Mouse (Mus musculus) embryonic facial prominence, embryonic 11.5 days (tissue): ENCODE measurements around the gene Rbms1. TPM values are rescaled to one million over a fixed set of nuclear protein-coding genes. Genes with fewer than 3 reads are reported as not detected.
A peak's percentile ranks its signal among the peaks of the same experiment; 100 is the strongest.

Experiments
- ATAC-seq: fragments of 200-750 bp; cut with Nextera tagmentation; replicated peaks from 2 replicates; pipeline ENCODE4 v1.8.0; 2017; ENCODE audit warnings: low read depth; ENCODE audit not compliant: insufficient number of reproducible peaks, low FRiP score, low TSS enrichment
- DNase-seq: peaks from one replicate; pipeline ENCODE4 v3.0.0-alpha.2; 2015; ENCODE audit warnings: low spot score
- H3K27ac ChIP-seq: fragments of 300-500 bp; sonication (generic); replicated peaks from 2 replicates; pipeline ENCODE4 v1.5.1; 2014; ENCODE audit warnings: mild to moderate bottlenecking, low read depth, low read length, control low read depth
- H3K27me3 ChIP-seq: fragments of 300-500 bp; sonication (generic); 2 replicates; pipeline ENCODE4 v1.6.1; 2014; ENCODE audit warnings: mild to moderate bottlenecking, low read length, moderate library complexity, mixed read lengths; ENCODE audit not compliant: control insufficient read depth, insufficient read depth
- H3K36me3 ChIP-seq: fragments of 300-500 bp; sonication (generic); replicated peaks from 2 replicates; pipeline ENCODE4 v1.6.1; 2014; ENCODE audit warnings: low read depth, mild to moderate bottlenecking, low read length, moderate library complexity, mixed read lengths; ENCODE audit not compliant: control insufficient read depth, insufficient read depth
- H3K4me1 ChIP-seq: fragments of 300-500 bp; sonication (generic); 2 replicates; pipeline ENCODE4 v1.6.1; 2014; ENCODE audit warnings: low read length, mixed read lengths; ENCODE audit not compliant: control insufficient read depth, insufficient read depth
- H3K4me2 ChIP-seq: fragments of 300-500 bp; sonication (generic); 2 replicates; pipeline ENCODE4 v1.6.1; 2014; ENCODE audit warnings: low read depth, mild to moderate bottlenecking, control low read depth, low read length, moderate library complexity
- H3K4me3 ChIP-seq: fragments of 300-500 bp; sonication (generic); 2 replicates; pipeline ENCODE4 v1.5.1; 2014; ENCODE audit warnings: low read depth, low read length, control low read depth
- H3K9ac ChIP-seq: fragments of 300-500 bp; sonication (generic); replicated peaks from 2 replicates; pipeline ENCODE4 v1.6.1; 2014; ENCODE audit warnings: mild to moderate bottlenecking, control low read depth, low read length
- H3K9me3 ChIP-seq: fragments of 300-500 bp; sonication (generic); replicated peaks from 2 replicates; pipeline ENCODE4 v1.6.1; 2016; ENCODE audit warnings: mild to moderate bottlenecking, low read length, inconsistent platforms, mixed read lengths; ENCODE audit not compliant: control insufficient read depth
- WGBS: fragments of 180-500 bp; shearing (Covaris S2); extraction: QIAGEN DNeasy Blood & Tissue Kit; methylation state at CpG from one replicate; pipeline ENCODE4 v1.1.7; 2014; 5-methylcytosine and 5-hydroxymethylcytosine counted together
- polyA plus RNA-seq: library from polyadenylated mRNA; unstranded; fragments of >200 nt; fragmentation: Nextera tagmentation; extraction: Ambion mirVana; gene quantifications from 2 replicates; pipeline ENCODE4 v1.2.1, GENCODE M21; 2014

Rbms1 gene
- polyA plus RNA-seq, 1 experiment from 2014 or later = 103 TPM

DNA sequence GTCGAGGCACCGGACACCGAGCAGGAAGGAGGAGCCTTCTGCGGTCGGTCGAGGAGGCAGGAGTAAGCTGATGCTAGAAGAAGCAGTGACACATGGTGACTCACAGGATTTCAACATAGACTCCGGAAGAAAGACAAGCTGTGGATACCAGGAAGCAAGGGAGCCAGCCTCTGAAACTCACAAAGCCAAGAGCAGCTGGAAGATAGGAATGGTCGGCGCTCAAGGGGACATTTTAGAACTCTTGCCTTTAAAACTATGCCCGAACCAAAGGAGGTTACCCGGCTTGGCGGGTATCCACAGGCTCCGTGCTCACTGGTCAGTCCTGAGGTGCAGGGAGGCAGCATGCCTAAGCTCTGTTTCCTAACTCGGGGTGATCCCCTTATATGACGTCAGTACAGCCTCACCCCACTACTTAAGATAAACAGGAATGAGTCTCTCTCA is 61.5 kb downstream of the Rbms1 start:
- no peak overlapping the region for H3K27ac ChIP-seq
- no peaks in the 10 kb centered on the region for H3K9me3 ChIP-seq
- H3K4me3 ChIP-seq = no peak overlapping the region
- no peak overlapping the region for H3K9ac ChIP-seq
- no peak for DNase-seq
- H3K36me3 ChIP-seq = no peaks in the 10 kb centered on the region
- no peaks in the 10 kb centered on the region for H3K27me3 ChIP-seq
- H3K4me2 ChIP-seq = no peak overlapping the region
- H3K4me1 ChIP-seq = no peaks in the 10 kb centered on the region; the same call in 1 of the 2 replicates
- no peak for ATAC-seq
- 80% methylated on average over 15 of the region's 15 CpGs for WGBS

DNA sequence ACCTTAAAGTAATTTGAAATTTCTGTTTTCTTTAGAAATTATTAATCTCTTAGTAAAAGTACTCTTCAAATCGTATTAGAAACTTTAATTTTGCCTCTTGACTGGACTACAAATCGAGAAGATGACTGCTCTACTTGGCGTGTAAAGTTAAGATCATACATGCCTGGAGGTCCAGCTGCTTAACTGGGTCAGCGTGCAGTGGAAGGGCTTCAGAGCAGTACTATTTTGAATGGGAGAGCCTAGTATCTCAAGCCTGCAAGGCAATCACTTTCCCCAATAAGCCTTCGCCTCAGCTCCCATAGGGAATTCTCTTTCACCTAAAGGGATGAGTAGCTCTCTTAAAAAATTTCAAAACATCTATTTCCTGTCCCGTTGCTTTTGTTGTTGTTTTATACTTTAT is 62.0 kb downstream of the Rbms1 start:
- Histone ChIP-seq H3K4me1 (no peaks in the 10 kb centered on the region; the same call in 1 of the 2 replicates), H3K36me3 (no peaks in the 10 kb centered on the region), H3K4me2 (no peak overlapping the region), H3K27me3 (no peaks in the 10 kb centered on the region), H3K9me3 (no peaks in the 10 kb centered on the region), H3K4me3 (no peak overlapping the region), H3K27ac (no peak overlapping the region), H3K9ac (no peak overlapping the region)
- ATAC-seq (no peak), DNase-seq (no peak)
- 88% methylated on average over 6 of the region's 6 CpGs for WGBS

DNA sequence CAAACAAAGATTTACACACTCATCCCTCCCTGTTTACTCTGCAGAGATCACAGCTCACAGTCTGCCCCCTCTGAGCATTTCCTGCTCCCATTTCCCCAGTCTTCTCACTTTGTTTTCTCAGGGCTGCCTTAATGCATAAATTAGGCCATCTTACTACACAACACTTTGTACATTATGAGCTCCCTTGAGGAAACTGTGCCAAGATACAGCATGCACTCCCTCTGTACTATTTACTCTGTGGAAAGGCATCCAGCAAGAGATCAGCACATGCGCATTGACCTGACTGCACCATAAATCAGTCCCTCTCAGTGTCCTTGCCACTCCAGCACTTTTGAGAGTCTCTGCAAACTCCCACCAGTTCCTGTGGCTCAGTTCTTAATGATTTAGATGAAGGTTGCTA is 70.0 kb downstream of the Rbms1 start:
- 96% methylated on average over 1 of the region's 1 CpGs for WGBS
- H3K4me2 ChIP-seq = no peak overlapping the region
- no peaks in the 10 kb centered on the region for H3K4me1 ChIP-seq
- DNase-seq (no peak), ATAC-seq (no peak)
- H3K9ac ChIP-seq = no peak overlapping the region
- no peaks in the 10 kb centered on the region for H3K9me3 ChIP-seq
- H3K4me3 ChIP-seq = no peak overlapping the region
- H3K27ac ChIP-seq = no peak overlapping the region
- H3K36me3 ChIP-seq = no peaks in the 10 kb centered on the region
- no peaks in the 10 kb centered on the region for H3K27me3 ChIP-seq

DNA sequence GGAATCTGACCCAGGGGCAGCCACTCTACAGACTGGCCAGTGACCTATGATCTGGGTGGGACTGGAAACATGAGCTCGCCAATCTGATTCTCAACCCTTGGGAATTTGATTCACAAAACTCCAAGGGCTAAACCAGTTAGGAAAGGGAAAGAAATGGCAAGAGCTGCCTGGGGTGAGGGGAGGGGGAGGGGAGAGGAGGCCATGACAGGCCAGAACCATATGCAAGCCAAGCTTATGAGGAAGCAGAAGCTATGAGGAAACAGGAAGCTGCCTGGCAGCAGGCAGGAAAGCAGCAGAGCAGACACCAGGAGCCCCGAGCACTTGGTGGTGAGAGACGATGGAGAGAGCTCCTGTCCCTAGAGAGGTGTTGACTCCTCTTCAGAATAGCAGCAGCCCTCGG is 79.1 kb downstream of the Rbms1 start:
- Histone ChIP-seq H3K9me3 (no peaks in the 10 kb centered on the region), H3K4me3 (no peak overlapping the region), H3K9ac (no peak overlapping the region), H3K27ac (no peak overlapping the region), H3K27me3 (no peaks in the 10 kb centered on the region), H3K4me1 (peaks cover 5% of the 10 kb centered on the region), H3K4me2 (no peak overlapping the region), H3K36me3 (no peaks in the 10 kb centered on the region)
- whole genome bisulfite sequencing = 19% methylated on average over 4 of the region's 4 CpGs
- DNase-seq = peak; percentile 31
- no peak for ATAC-seq

DNA sequence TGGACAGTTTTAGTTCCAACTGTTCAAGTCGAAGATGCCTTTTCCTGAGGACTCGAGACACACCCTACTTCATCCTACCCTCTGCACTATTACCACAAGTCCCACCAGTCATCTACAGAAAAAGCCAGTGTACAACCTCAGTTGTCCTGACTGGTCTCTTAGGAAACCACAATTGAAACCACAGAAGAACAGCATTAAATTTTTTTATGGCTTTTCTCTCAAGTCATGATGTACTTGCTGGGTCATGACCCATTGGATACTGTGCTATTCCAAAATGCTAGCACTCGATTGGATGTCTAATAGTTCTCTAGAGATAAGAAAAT is 80.0 kb downstream of the Rbms1 start:
- no peaks in the 10 kb centered on the region for H3K27me3 ChIP-seq
- peaks cover 5% of the 10 kb centered on the region for H3K4me1 ChIP-seq
- 61% methylated on average over 3 of the region's 3 CpGs for WGBS
- no peak for ATAC-seq
- H3K9ac ChIP-seq = no peak overlapping the region
- no peak for DNase-seq
- H3K27ac ChIP-seq = no peak overlapping the region
- H3K36me3 ChIP-seq = no peaks in the 10 kb centered on the region
- H3K4me3 ChIP-seq = no peak overlapping the region
- H3K4me2 ChIP-seq = no peak overlapping the region
- H3K9me3 ChIP-seq = no peaks in the 10 kb centered on the region

DNA sequence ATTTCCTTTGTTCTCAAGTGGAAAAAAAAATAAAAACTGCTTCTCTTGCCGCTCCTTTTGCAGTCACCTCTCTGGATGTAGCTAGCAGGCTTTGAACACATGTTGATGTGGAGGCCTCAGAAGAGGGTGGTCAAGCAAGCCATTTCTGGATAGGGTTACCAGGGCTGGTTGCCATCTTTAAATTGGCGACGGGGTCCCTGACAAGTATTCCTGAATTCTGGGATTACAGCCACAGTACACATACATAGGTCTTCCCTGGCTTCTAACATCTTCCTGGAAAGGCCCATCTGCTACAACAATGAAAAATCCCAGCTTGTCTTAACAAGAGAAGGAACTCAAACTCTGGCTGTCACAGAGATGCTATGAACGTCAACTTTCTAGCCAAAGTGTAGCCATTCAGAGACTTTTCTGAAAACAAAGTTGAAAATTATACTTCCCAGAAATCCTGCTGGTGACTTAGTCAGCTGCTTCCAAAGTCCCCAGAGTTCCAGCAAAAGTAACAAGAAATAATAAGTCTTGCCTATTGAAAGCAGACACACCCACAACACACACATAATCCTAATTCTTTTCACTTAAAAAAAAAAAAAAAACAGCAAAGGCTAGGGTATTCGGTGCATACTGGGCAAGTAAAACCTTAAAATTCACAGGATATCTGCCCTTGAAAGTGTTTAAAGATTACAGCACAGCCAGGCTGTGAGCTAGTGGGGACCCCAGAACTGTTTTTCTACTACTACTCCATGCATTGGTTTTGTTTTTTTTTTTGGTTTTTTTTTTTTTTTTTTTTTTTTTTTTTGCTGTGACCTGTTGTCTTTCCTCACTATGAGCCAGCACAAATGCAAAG is 80.6 kb downstream of the Rbms1 start:
- Histone ChIP-seq H3K9me3 (no peaks in the 10 kb centered on the region), H3K27me3 (no peaks in the 10 kb centered on the region), H3K4me1 (peaks cover 5% of the 10 kb centered on the region), H3K4me3 (no peak overlapping the region), H3K36me3 (no peaks in the 10 kb centered on the region), H3K27ac (no peak overlapping the region), H3K4me2 (no peak overlapping the region), H3K9ac (no peak overlapping the region)
- no peak for ATAC-seq
- 40% methylated on average over 5 of the region's 5 CpGs for WGBS
- peak; percentile 30 for DNase-seq

DNA sequence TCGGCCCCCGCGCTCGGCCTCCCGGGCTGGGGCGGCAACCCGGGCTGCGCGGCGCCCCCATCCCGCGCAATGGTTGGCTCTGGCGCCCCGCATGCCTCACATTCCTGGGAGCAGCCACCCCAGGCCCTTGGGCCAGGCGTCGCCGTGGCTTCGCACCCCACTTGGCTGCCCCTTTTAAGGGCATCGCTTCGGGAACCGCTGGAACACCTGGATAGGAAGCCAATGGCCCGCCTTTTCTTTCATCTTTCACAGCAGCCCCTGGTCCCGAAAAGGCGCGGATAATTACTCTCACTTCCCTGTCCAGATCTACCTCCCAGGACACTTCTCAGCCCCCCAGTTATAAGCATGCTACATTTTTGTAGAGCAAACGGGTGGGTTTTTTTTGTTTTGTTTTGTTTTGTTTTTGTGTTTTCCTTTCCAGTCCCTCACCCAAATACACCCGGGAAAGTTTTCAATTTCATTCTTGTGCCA is 81.4 kb downstream of the Rbms1 start:
- Histone ChIP-seq H3K4me3 (peak overlapping the region; percentile 93), H3K9ac (peak overlapping the region; percentile 98), H3K27me3 (no peaks in the 10 kb centered on the region), H3K4me2 (peak overlapping the region; percentile 83), H3K36me3 (no peaks in the 10 kb centered on the region), H3K27ac (no peak overlapping the region), H3K4me1 (peaks cover 9% of the 10 kb centered on the region), H3K9me3 (no peaks in the 10 kb centered on the region)
- DNase-seq (peak; percentile 62), ATAC-seq (no peak; the same call in none of the 2 replicates)
- WGBS = 2% methylated on average over 14 of the region's 27 CpGs

DNA sequence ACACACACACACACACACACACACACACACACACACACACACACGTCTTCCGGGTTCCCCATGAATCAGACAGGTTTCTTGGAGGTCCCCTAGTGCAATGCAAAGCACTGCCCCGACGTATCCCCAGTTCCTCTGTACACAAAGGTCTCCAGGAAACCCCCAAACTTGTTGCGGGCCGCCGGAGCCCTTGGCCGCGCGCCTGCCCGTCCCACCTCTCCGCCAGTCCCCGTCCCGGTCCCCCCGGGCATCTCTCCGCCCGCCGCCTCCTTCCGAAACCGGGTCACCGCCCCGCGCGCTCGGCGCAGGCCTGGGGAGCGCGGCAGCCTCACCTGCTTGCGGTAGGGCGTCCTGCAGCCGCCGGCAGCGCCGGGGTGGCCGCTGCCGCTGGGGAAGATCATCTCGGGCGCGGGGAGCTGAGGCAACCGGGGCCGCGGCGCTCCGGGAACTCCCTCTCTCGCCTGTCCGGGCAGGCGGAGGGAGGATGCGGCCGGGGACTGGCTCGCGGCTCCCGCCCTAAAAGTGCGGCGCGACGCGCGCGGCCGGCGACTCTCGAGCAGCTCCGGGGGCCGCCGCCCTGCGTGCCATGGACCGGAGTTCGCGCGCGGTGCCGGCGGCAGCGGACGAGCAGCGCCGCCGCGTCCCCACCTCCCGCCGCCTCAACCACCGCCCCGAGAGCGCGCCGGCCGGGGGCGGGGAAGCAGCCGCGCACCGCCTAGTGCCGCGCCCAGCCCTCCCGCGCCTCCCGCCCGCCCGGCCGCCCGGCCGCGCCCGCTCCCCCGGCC is 82.0 kb downstream of the Rbms1 start:
- no peaks in the 10 kb centered on the region for H3K9me3 ChIP-seq
- peak overlapping the region; percentile 93 for H3K4me3 ChIP-seq
- H3K27me3 ChIP-seq = no peaks in the 10 kb centered on the region
- H3K4me1 ChIP-seq = peaks cover 10% of the 10 kb centered on the region
- no peaks in the 10 kb centered on the region for H3K36me3 ChIP-seq
- DNase-seq (peak; percentile 70), ATAC-seq (peak; percentile 72)
- peak overlapping the region; percentile 98 for H3K9ac ChIP-seq
- H3K4me2 ChIP-seq = peak overlapping the region; percentile 83
- under 1% methylated on average over 51 of the region's 104 CpGs for WGBS
- H3K27ac ChIP-seq = peak overlapping the region; percentile 82
